Mouse (Mus musculus): ENCODE data around the gene D130040H23Rik.

GRCm38 (mm10) chr8:69272435-69272834 lies 1.6 kb downstream of the D130040H23Rik start:
- TF ChIP-seq CTCF (IDR thresholded peaks at IDR 0.05; ENCODE audit: borderline replicate concordance, extremely low read depth, insufficient read depth, insufficient read length) (no peak), POLR2A (IDR thresholded peaks at IDR 0.05; ENCODE audit: borderline replicate concordance, extremely low read depth, insufficient read depth, insufficient read length, poor library complexity, severe bottlenecking) (no peak)
